Mouse (Mus musculus) intestine, embryonic 16.5 days (tissue): ENCODE results near the gene Ddost. TPM values are rescaled to one million over a fixed set of nuclear protein-coding genes. Genes with fewer than 3 reads are reported as not detected.
"Not testable (repeated sequence)": the region's sequence is repeated elsewhere in the genome, so short reads cannot be mapped to it uniquely, and the experiment has no call there.

Source experiments
- ATAC-seq: fragments of 200-750 bp; cut with Nextera tagmentation; 2 replicates; pipeline ENCODE4 v1.8.0; 2017; ENCODE audit warnings: moderate TSS enrichment, moderate library complexity
- H3K27ac ChIP-seq: fragments of 300-500 bp; sonication (generic); 2 replicates; pipeline ENCODE4 v1.5.1; 2014; ENCODE audit warnings: mild to moderate bottlenecking, low read length
- H3K27me3 ChIP-seq: fragments of 300-500 bp; sonication (generic); replicated peaks from 2 replicates; pipeline ENCODE4 v1.6.1; 2014; ENCODE audit warnings: low read length, control low read depth, mixed read lengths; ENCODE audit not compliant: control insufficient read depth, insufficient read depth
- H3K36me3 ChIP-seq: fragments of 300-500 bp; sonication (generic); 2 replicates; pipeline ENCODE4 v1.6.1; 2014; ENCODE audit warnings: low read length, control low read depth; ENCODE audit not compliant: control insufficient read depth, insufficient read depth
- H3K4me1 ChIP-seq: fragments of 300-500 bp; sonication (generic); 2 replicates; pipeline ENCODE4 v1.6.1; 2014; ENCODE audit warnings: low read length, control low read depth, mixed read lengths; ENCODE audit not compliant: control insufficient read depth, insufficient read depth
- H3K4me2 ChIP-seq: fragments of 300-500 bp; sonication (generic); 2 replicates; pipeline ENCODE4 v1.6.1; 2014; ENCODE audit warnings: low read depth, low read length, control low read depth
- H3K4me3 ChIP-seq: fragments of 300-500 bp; sonication (generic); 2 replicates; pipeline ENCODE4 v1.5.1; 2014; ENCODE audit warnings: mild to moderate bottlenecking, low read length
- H3K9ac ChIP-seq: fragments of 300-500 bp; sonication (generic); 2 replicates; pipeline ENCODE4 v1.6.1; 2014; ENCODE audit warnings: low read depth, low read length
- H3K9me3 ChIP-seq: fragments of 300-500 bp; sonication (generic); 2 replicates; pipeline ENCODE4 v1.6.1; 2016; ENCODE audit warnings: low read length, control low read depth; ENCODE audit not compliant: control insufficient read depth
- WGBS: fragments of 180-500 bp; shearing (Covaris S2); extraction: QIAGEN DNeasy Blood & Tissue Kit; methylation state at CpG from one replicate; pipeline ENCODE4 v1.1.7; 2014; 5-methylcytosine and 5-hydroxymethylcytosine counted together
- polyA plus RNA-seq: library from polyadenylated mRNA; unstranded; fragments of >200 nt; fragmentation: Nextera tagmentation; extraction: Ambion mirVana; gene quantifications from 2 replicates; pipeline ENCODE4 v1.2.1, GENCODE M21; 2015

Ddost gene
- polyA plus RNA-seq, 1 experiment from 2014 or later, result 427 TPM

DNA sequence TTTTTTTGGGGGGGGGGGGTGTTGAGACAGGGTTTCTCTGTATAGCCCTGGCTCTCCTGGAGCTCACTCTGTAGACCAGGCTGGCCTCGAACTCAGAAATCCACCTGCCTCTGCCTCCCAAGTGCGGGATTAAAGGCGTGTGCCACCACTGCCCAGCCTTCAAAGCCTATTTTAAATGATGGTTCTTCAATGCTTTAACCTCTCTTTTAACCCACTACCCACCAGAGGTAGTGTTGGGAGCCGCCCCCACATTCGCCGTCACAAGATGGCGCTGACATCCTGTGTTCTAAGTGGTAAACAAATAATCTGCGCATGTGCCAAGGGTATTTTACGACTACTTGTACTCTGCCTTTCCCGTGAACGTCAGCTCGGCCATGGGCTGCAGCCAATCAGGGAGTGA is 22.6 kb downstream of the Ddost start:
- not testable (repeated sequence) for H3K4me2 ChIP-seq, H3K27me3 ChIP-seq, H3K27ac ChIP-seq, ATAC-seq, H3K4me3 ChIP-seq, H3K36me3 ChIP-seq, H3K9ac ChIP-seq, H3K9me3 ChIP-seq
- WGBS, result 57% methylated on average over 8 of the region's 12 CpGs
- peaks cover 17% of the 10 kb centered on the region for H3K4me1 ChIP-seq

DNA sequence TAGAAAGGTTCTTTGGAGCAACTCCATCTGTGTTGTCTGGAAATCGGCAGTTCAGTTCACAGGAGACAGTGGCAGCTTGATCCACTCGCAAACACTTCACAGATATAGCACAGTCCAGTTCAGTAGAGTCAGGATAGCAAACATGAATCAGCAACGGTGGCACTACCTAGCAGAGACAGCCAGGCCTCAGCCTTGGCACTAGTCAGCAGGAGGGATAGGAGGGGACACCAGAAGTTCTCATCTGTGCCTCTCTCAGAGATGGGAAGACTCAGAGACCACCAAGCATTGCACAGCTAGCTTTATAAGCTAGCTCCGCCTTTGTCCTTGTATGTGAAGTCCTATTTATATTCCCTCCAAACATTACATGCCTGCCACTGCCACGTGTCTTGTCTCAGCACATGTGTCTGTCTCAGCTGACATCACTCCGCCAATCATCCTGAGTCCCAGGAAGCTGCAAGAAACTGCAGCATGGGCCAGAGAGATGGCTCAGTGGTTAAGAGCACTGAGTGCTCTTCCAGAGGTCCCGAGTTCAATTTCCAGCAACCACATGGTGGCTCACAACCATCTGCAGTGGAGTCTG is 23.5 kb downstream of the Ddost start:
- H3K9ac ChIP-seq, result no peak overlapping the region
- H3K4me3 ChIP-seq, result peak overlapping the region; percentile 25; the same call in 1 of the 2 replicates
- no peaks in the 10 kb centered on the region for H3K9me3 ChIP-seq
- H3K4me2 ChIP-seq, result peak overlapping the region; percentile 22; the same call in 1 of the 2 replicates
- H3K27me3 ChIP-seq, result no peaks in the 10 kb centered on the region
- 69% methylated on average over 7 of the region's 7 CpGs for WGBS
- H3K27ac ChIP-seq, result no peak overlapping the region
- H3K36me3 ChIP-seq, result no peaks in the 10 kb centered on the region
- ATAC-seq, result no peak
- peaks cover 19% of the 10 kb centered on the region for H3K4me1 ChIP-seq

DNA sequence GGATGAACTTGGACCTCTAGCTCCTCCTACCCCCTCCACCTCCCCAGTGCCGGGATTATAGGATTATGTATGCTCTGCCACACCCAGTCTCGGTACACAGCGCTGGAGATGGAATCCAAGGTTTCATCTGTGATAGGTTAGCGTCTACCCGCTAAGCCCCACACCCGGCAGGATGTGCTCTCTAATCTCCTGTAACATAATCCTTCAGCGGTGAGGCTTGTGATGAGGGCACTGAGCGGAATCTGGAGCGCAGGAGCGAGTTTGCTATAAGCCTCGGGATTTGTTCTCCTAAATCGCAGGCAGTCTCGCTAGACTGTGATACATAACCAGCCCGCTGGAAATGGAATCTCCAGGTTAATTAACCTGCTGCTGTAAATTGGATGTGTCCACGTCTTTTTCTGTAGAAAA is 25.7 kb downstream of the Ddost start:
- Histone ChIP-seq H3K4me2 (no peak overlapping the region), H3K9me3 (no peaks in the 10 kb centered on the region), H3K27ac (no peak overlapping the region), H3K27me3 (no peaks in the 10 kb centered on the region), H3K4me1 (peaks cover 15% of the 10 kb centered on the region), H3K4me3 (no peak overlapping the region), H3K9ac (no peak overlapping the region), H3K36me3 (no peaks in the 10 kb centered on the region)
- 24% methylated on average over 15 of the region's 15 CpGs for WGBS
- ATAC-seq, result no peak

DNA sequence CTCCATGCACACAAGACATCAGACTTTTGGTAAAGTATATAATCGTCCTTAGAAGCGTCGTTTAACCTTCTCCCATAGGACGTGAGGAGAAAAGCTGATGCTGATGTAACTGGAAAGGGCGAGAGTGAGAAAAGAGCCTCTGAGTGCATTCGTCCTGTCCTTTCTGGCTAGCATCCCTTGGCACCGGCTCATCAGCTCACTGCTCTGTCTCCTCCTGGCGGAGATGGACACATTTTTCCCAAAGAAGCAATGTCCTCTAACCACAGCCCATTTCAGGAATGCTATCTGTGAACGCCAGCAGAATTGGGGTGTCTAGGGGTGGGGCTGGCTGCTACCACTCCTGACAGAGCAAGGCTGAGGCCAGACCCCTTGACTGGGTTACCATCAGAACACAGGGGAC is 27.1 kb downstream of the Ddost start:
- Histone ChIP-seq H3K9ac (no peak overlapping the region), H3K36me3 (no peaks in the 10 kb centered on the region), H3K4me1 (peaks cover 9% of the 10 kb centered on the region), H3K27ac (no peak overlapping the region), H3K27me3 (no peaks in the 10 kb centered on the region), H3K4me2 (no peak overlapping the region), H3K9me3 (no peaks in the 10 kb centered on the region), H3K4me3 (no peak overlapping the region)
- WGBS, result 81% methylated on average over 9 of the region's 9 CpGs
- ATAC-seq, result no peak

DNA sequence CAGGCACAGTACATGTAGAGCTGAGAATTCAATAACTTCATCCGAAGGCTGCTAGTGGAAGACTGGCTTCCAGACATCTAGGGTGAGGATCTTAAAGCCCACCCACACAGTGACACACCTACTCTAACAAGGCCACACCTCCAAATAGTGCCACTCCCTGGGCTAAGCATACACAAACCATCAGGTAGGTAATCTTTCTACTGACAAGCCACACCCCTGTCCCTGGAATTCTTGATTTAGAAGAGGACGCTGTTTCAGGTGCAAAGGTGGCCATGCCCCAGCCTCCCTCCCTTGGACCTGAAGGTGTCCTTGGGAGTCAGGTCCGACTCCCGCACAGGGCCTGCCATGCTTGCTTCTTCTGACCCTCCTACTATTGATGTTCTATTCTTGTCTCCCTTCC is 28.6 kb downstream of the Ddost start:
- H3K4me3 ChIP-seq, result no peak overlapping the region
- peaks cover 9% of the 10 kb centered on the region for H3K4me1 ChIP-seq
- 0 out of 2 replicates have a peak overlapping the region, but pooled peaks have one; percentile 2 for H3K4me2 ChIP-seq
- H3K27ac ChIP-seq, result peak overlapping the region; percentile 19; the same call in 1 of the 2 replicates
- no peaks in the 10 kb centered on the region for H3K36me3 ChIP-seq
- WGBS, result 66% methylated on average over 4 of the region's 4 CpGs
- H3K9me3 ChIP-seq, result no peaks in the 10 kb centered on the region
- ATAC-seq, result peak; percentile 85
- no peaks in the 10 kb centered on the region for H3K27me3 ChIP-seq
- no peak overlapping the region for H3K9ac ChIP-seq

DNA sequence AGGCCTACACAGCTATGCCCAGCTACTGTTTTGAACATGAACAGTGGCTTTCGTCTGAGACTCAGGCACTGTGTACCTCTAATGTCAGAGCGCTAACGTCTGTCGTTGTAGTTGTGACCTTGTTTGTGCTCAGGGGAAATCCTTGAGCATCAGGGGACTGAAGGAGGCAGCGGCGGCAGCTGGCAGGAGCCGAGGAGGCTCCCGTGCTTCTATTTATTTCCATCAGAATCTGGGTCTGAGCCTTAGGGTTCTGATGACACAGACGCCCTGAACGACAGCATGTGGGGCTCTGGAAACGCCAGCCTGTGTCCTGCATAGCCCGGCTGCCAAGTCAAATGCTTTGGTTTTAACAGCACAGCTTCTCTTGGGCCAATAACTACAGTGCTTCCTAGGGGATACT is 30.5 kb downstream of the Ddost start:
- H3K9ac ChIP-seq, result no peak overlapping the region
- H3K27ac ChIP-seq, result no peak overlapping the region
- H3K27me3 ChIP-seq, result no peaks in the 10 kb centered on the region
- H3K4me1 ChIP-seq, result peaks cover 9% of the 10 kb centered on the region
- no peaks in the 10 kb centered on the region for H3K9me3 ChIP-seq
- 79% methylated on average over 12 of the region's 12 CpGs for WGBS
- ATAC-seq, result no peak
- H3K4me2 ChIP-seq, result no peak overlapping the region
- no peaks in the 10 kb centered on the region for H3K36me3 ChIP-seq
- H3K4me3 ChIP-seq, result no peak overlapping the region

DNA sequence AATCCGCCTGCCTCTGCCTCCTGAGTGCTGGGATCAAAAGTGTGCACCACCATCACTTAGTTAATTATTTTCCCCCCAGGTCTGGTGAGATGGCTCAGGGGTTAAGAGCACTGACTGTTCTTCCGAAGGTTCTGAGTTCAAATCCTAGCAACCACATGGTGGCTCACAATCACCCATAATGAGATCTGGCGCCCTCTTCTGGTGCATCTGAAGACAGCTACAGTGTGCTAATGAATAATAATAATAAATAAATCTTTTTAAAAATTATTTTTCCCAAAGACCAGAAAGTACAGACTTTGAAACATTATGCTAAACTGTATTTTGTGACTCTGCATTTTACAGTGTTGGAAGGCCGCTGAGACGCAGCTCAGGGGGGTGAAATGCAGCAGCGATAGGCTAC is 31.1 kb downstream of the Ddost start:
- Histone ChIP-seq H3K4me1 (peaks cover 9% of the 10 kb centered on the region), H3K9ac (no peak overlapping the region), H3K27ac (no peak overlapping the region), H3K27me3 (no peaks in the 10 kb centered on the region), H3K4me2 (no peak overlapping the region), H3K36me3 (no peaks in the 10 kb centered on the region), H3K9me3 (no peaks in the 10 kb centered on the region), H3K4me3 (no peak overlapping the region)
- 87% methylated on average over 6 of the region's 6 CpGs for WGBS
- no peak for ATAC-seq

DNA sequence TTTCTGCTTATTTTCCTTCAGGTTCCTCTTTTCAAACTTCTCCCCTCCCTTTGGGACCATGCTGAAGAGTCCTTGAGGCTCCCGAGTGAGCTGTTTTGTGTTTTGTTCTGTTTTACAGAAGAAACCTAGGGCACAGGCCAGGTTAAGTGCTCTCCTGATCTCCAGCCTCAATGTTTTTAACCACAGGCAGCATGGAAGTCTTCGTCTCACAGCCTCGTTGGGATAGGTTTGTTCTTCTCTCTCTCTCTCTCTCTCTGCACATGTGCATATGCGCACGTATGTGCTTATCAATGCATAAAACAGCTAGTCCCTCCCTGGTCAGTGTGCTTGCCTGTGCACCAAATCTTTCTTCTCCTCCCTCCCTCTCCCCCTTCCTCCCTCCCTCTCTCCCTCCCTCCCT is 32.3 kb downstream of the Ddost start:
- H3K36me3 ChIP-seq, result no peaks in the 10 kb centered on the region
- 65% methylated on average over 5 of the region's 5 CpGs for WGBS
- no peak for ATAC-seq

DNA sequence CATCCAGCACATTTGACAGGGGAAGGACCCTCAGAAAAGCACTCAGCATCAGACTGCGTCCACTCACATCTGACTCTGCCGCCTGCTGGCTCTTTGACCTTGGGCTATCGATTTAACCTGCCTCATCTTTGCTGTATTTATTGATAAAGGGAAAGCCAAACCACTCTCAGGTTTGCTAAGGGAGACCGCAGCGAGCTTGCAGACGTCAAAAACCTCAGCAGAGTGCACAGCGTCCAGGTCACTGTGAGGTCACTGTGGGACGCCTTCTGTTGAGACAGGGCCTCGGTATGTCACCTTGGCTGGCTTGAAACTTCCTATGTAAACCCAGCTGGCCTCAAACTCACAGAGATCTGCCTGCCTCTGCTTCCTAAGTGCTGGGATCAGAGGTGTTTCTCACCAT is 32.8 kb downstream of the Ddost start:
- Histone ChIP-seq H3K9me3 (no peaks in the 10 kb centered on the region), H3K27me3 (no peaks in the 10 kb centered on the region), H3K4me1 (peaks cover 11% of the 10 kb centered on the region), H3K9ac (no peak overlapping the region), H3K27ac (no peak overlapping the region), H3K4me3 (no peak overlapping the region), H3K4me2 (no peak overlapping the region), H3K36me3 (no peaks in the 10 kb centered on the region)
- WGBS, result 70% methylated on average over 9 of the region's 9 CpGs
- no peak for ATAC-seq

More for the DNA sequence above, 32.3 kb downstream of the Ddost start:
- Histone ChIP-seq H3K27me3 (no peaks in the 10 kb centered on the region), H3K9me3 (no peaks in the 10 kb centered on the region), H3K27ac (no peak overlapping the region), H3K4me2 (no peak overlapping the region), H3K4me1 (peaks cover 9% of the 10 kb centered on the region), H3K4me3 (no peak overlapping the region), H3K9ac (no peak overlapping the region)

DNA sequence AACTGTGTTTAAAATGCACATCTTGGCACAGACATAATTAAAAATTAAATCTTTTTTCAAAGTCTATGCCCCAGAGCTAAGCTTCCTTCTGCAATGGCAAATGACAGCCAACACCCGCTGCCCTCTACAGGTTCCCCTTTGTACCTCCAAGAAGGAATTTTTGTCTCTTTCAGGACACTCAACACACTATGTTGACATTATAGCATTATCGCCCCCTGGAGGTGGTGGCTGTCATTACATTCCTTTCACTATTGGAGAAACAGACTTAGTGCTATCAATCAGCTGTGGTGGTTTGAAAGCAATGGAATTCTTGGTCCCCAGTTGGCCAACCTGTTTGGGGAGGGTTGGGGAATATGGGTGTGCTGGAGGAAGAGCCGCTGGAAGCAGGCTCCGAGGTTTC is 35.4 kb downstream of the Ddost start:
- no peaks in the 10 kb centered on the region for H3K9me3 ChIP-seq
- no peak for ATAC-seq
- no peaks in the 10 kb centered on the region for H3K27me3 ChIP-seq
- H3K9ac ChIP-seq, result no peak overlapping the region
- H3K27ac ChIP-seq, result no peak overlapping the region
- H3K4me3 ChIP-seq, result no peak overlapping the region
- H3K4me1 ChIP-seq, result peaks cover 11% of the 10 kb centered on the region; the same call in 1 of the 2 replicates
- no peaks in the 10 kb centered on the region for H3K36me3 ChIP-seq
- H3K4me2 ChIP-seq, result no peak overlapping the region
- 41% methylated on average over 4 of the region's 4 CpGs for WGBS
